Comparison of ENCODE assay signal across 17 mouse cellular contexts in genomic region chr11:7502679-7503078, GRCm38 (mm10).
"Had no signal": no experiment of that assay in that cellular context is flagged by ENCODE, and none has a peak within 500 bp of the region (broad histone marks: within the 10 kb centered on the region; RNA-seq: fewer than 3 reads in every experiment).

No protein-coding gene starts in this region.

- H3K27me3 ChIP-seq: midbrain, embryonic 12.5 days; neural tube, embryonic 13.5 days; neural tube, embryonic 15.5 days; stomach, embryonic 15.5 days had no signal

- H3K36me3 ChIP-seq: midbrain, embryonic 10.5 days; midbrain, embryonic 12.5 days; neural tube, embryonic 13.5 days; neural tube, embryonic 15.5 days; stomach, embryonic 15.5 days had no signal

- ATAC-seq: midbrain, embryonic 16.5 days had no signal

- H3K4me1 ChIP-seq: midbrain, embryonic 10.5 days; midbrain, embryonic 12.5 days; neural tube, embryonic 13.5 days; neural tube, embryonic 15.5 days; stomach, embryonic 15.5 days had no signal

- H3K27ac ChIP-seq: midbrain, embryonic 10.5 days; midbrain, embryonic 12.5 days; neural tube, embryonic 13.5 days; neural tube, embryonic 15.5 days; stomach, embryonic 15.5 days; stomach, postnatal 0 days had no signal

- H3K9ac ChIP-seq: lung, embryonic 14.5 days; midbrain, embryonic 12.5 days; neural tube, embryonic 13.5 days; neural tube, embryonic 15.5 days; stomach, embryonic 15.5 days had no signal

- DNase-seq: lung, adult 18-20 months; lung, embryonic 14.5 days; lung, postnatal 10 days; lung, postnatal 4 days; midbrain, embryonic 14.5 days; right cerebral cortex, postnatal 14 days; thymus, adult 2 months; thymus, postnatal 25 days; thymus, postnatal 4 days had no signal

- H3K4me3 ChIP-seq: midbrain, embryonic 10.5 days; midbrain, embryonic 12.5 days; myocyte; neural tube, embryonic 13.5 days; neural tube, embryonic 15.5 days; stomach, embryonic 15.5 days had no signal

- H3K4me2 ChIP-seq: lung, embryonic 14.5 days; midbrain, embryonic 12.5 days; neural tube, embryonic 13.5 days; neural tube, embryonic 15.5 days; stomach, embryonic 15.5 days had no signal

- H3K9me3 ChIP-seq: midbrain, embryonic 10.5 days; midbrain, embryonic 12.5 days; neural tube, embryonic 13.5 days; neural tube, embryonic 15.5 days; stomach, embryonic 15.5 days had no signal
